Mouse (Mus musculus): ENCODE data around the gene Ccdc162.

Gene Ccdc162

DNA sequence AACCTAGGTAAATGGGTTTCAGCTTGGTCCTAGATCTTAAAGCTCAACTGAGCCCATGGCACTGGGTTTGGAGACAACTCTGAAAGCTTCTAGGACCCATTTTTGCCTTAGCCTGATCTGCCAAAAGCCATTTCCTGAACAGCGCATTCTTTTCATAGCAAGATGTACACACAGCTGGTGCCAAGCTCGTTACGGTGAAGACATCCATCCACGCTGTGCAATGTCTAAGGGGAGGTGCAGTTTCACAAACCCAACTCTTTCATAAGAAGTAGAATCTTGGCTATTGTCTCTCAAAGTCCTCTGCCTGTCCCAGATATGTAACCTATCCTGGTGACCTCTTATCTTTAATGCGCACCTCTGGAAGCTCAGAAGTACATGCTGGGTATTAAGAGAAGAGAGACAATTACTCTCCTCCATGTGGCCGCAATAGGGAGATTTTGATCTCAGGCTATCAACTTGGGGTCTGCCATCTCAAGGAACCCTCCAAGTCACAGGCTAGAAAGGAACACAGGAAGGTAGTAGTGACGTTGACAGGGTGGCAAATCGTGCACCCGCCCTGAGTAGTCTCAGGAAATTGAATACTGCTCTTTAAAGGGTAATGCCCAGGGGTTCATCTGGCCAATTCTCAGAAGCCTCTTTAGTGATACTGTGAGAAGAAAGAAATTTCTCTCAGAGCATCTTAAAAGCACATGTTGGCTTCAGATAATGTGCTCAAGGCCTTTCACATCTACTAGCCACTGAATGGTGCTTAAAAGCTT is 81.0 kb downstream of the Ccdc162 start:
- DNase-seq (ENCODE audit: extremely low spot score, low spot score), result no peak

DNA sequence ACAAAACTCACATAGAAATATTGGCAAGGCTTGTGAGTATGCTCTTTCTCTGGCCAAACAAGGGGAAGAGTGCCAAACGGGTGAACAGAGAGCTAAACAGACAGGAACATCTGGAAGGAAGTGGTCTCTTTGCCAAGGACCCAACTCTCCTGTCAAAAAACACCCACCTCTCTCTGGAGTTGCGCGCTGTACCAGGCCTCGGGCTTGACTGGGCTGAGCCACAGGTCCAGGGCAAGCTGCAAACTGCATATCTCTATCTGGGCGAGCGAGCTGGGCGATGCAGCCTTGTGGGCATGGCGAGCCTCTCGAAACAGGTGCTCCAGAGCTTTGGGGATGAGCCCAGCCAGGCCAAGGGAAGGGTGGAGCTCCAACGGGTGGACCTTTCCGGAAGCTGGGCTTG is 82.6 kb downstream of the Ccdc162 start:
- DNase-seq (ENCODE audit: extremely low spot score, low spot score), result no peak

DNA sequence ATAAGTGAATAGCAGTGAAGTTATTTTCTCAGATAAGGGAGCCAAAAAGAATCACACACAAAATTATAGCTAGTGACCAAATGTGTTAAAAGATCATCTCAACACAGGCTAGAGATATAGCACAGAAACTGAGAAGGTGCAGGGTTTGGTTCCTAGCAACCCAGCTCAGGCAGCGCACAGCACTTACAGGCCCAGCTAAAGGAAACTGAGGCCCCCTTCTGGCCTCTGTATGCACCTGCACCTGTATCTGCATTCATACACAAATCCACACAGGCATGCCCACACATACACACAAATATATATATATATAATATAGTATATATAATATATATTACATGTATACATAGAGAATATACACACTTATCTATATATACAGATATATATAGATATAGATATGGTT is 84.4 kb downstream of the Ccdc162 start:
- DNase-seq (ENCODE audit: extremely low spot score, low spot score), result no peak

DNA sequence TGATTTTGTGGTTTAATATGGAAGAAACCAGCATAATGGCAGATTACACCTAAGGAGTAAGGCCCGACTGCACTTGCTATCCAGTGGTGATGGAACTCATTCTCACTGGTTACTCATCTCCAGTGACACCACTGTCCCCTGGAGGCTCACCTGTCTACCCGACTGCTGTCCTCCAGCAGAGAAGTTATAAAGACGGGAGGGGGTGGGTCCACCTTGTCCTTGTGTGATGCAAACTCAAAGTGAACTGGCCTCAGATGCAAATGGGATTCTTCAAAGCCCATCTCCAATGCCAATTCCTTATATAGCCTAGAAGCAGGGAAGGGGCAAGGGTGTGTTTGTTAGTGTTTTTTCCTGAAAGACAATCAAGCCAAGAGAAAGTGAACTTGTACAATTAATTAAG is 89.4 kb downstream of the Ccdc162 start:
- no peak for DNase-seq (ENCODE audit: extremely low spot score, low spot score)

DNA sequence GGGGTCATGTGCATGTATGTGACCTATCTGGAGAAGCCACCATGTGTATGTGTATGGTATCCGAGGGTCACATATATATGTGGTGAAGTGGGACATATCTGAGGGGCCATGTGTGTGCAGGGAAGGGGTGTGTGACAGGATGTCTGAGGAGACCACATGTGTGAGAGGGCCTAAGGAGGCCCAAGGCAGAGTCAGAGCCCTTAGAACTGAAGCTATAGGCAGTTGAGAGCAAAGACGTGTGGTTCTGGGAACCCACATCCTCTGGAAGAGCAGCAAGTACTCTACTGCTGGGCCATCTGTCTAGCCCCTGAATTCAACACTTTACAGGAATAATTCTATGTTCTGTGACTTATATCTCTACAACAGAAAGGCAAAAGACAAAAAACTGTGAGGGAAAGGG is 96.4 kb downstream of the Ccdc162 start:
- DNase-seq (ENCODE audit: extremely low spot score, low spot score), result no peak

DNA sequence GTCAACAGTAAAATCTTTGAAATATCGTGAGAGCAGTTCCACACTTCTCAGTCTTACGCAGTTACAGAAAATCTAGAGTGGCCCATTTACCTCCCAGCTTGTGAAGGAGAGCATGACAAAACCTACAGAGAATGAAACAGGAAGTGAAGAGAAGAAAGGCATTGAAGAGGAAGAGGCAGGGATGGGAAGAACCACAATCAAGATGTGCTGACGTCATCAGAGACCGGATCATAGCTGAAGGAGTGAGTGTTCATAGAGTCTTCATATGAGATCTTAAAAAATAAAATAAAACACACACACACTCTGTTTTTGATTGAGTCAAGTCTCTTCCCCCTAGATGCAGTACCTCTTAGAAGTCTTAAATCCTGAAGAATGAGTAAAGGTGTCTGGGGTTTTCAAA is 100.9 kb downstream of the Ccdc162 start:
- DNase-seq (ENCODE audit: extremely low spot score, low spot score), result no peak

DNA sequence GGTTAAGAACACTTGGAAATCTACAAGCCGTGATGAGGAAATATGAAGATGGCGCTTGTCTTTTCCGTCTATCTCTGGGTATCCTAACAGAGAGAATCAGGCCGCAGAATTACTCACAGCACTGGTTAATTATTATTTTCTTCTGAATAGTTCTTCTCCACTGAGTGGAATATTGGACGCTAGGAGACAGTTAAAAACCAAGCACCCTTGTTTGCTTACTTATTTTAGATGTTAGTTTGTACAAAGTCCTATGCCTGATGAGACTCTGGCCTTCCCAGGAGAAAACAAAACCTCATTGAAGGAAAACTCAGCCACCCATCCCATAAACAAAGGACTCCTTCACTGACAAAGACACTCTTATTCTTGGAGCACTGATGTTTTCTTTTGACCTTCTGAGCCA is 104.5 kb downstream of the Ccdc162 start:
- no peak for DNase-seq (ENCODE audit: extremely low spot score, low spot score)

DNA sequence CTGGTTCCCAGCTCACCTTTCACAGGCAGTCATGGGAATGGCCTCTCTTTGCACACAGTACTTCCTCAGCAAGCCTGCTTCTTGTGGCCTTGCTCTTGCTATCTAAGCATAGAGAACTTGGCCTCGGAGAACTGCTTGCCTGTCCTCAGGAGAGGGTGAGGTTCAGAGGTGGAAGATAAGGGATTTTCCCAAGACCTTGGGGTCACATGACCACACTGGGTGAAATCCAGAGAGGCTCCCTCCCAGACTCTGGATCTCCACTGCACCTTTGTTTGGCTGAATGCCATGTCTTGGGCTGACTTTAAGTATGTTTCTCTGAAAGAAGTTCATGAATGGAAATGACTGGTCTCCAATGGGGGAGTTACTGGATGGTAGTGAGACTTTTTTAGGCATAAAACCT is 107.0 kb downstream of the Ccdc162 start:
- DNase-seq (ENCODE audit: extremely low spot score, low spot score), result no peak

DNA sequence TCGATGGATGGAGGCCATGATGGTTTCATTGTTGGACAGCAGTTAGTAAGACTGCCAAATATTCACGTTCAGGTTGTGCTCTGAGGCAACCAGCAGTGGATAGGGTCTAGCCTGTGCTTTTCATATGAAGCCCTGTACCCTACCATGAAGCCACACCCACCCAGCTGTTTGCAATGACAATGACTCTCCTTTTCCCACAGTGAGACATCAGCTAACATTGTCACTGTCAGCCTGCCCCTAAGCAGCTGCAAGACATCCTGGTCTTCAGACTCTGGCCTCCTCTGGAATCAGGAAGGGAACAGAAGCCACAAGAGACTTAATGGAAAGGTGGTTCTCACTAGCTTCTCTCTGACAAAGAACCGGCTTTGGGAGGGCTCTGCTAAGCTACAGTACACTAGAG is 107.9 kb downstream of the Ccdc162 start:
- no peak for DNase-seq (ENCODE audit: extremely low spot score, low spot score)

DNA sequence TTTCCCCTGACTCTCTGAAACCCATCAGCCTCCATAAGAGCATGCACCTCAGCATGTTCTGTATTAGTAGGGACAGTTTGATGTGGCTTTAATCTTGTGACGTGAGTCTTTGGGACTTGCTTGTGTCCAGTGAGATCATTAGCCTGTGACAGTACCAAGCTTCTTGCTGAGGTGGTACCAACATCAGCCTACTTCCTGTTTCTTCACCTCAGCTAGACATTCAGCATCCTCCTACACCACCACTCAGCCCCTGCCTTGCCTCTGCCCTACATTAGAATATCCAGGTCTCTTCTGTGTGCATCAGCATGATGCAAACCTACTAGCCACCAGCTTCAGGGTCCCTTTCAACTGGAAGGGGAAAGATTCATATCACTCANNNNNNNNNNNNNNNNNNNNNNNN is 113.8 kb downstream of the Ccdc162 start:
- no peak for DNase-seq (ENCODE audit: extremely low spot score, low spot score)

DNA sequence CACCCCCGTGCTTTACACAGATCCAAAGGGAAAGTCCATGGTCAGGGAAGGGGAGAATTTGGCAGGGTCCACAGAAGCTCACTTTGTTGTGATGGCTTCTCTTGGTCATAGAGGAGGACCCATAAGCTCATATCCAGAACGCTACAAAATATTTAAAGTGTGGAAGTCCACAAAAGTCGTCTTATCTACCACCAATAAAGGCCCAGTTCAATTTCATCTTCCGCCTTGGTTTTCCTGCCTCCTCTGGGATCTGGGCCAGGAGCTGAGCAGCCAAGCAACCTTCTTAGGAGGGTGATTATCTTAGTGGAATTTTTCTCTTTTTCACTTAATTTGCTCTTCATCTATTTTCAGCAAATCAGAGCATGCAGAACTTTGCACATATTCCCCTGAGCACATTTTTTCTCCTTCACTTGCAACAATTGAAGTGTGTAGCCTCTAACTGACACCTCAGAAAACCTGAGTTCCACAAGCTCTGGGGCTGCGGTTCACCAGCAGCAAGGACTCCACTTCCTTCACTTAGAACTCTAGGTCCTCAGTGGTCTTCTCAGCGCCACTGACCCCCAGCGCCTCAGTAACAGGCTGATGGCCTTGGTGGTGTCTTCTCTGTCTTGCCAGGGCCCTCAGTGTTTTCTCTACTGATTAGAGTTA is 114.4 kb downstream of the Ccdc162 start:
- no peak for DNase-seq (ENCODE audit: extremely low spot score, low spot score)

DNA sequence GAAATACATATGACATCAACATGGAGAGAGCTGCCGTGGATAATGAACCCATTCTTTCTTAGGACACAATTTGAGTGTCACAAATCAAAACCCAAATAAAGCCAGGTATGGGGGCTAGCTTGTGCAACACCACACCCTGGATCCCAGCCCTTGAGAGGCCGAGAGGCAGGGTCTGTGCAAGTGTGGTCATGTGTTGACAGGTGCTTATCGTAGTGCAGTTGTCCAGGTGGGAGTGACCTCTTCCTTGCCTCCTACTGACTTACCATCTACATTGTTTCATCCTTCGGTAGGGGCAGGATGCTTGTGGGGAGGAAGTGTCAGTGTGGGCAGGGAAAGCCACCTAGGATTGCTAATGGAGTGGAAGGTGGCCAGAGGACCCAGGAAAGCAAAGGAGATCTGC is 115.1 kb downstream of the Ccdc162 start:
- DNase-seq (ENCODE audit: extremely low spot score, low spot score), result no peak

DNA sequence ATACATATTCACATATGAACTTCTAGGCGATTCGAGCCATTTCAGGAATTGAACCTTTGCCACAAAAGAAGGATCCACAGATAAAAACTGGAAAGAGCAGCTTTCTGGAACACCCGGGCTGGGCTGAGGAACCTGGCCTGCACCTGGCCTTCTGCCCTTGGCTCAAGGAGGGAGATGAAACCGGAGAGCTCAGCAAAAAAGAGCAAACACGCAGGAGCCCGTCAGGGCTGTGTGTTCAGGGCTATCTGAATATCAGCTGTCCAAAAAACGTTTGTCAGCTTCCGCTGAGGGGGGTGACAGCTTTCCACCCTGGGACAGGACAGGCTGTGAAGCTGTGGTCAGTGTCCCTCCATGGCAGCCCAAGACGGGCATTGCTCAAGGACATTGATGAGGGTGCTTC is 117.4 kb downstream of the Ccdc162 start:
- no peak for DNase-seq (ENCODE audit: extremely low spot score, low spot score)

DNA sequence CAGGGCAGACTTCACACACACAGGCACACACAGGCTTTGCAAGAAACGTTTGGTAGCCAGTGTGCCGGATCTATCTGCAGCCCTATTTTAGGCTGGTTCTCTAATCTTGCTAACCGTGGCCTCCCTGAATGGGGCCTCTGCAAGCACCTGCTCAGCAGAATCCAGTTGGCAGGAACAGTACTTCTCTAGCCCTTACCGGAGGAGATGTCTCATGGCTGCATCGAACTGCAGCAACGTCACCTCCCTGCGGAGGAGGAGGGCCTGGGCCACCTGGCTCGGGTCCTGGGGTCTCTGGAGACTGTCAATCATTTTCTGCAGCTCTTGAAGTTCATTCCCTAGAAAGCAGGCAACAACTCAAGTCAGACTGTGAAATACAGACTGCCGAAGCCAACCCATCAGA is 118.2 kb downstream of the Ccdc162 start:
- DNase-seq (ENCODE audit: extremely low spot score, low spot score), result no peak

DNA sequence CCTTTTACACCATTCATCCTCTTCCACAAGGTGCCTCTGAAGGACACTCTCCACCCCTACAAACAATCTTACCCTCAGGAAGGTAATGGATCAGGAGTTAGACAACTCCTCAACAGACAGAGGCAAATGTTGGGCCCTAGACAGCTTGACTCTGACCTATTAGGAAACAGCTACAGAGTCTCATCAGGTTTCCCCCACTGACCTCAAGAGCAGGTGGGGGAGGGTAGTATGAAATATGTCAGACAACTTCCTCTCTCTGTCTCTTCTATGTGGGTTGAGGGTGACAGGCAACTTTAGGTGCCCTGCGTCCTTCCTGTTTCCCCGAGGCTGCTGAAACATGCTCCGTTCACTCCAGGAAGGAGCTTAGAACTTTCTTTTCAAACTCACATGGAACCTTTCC is 120.9 kb downstream of the Ccdc162 start:
- no peak for DNase-seq (ENCODE audit: extremely low spot score, low spot score)

DNA sequence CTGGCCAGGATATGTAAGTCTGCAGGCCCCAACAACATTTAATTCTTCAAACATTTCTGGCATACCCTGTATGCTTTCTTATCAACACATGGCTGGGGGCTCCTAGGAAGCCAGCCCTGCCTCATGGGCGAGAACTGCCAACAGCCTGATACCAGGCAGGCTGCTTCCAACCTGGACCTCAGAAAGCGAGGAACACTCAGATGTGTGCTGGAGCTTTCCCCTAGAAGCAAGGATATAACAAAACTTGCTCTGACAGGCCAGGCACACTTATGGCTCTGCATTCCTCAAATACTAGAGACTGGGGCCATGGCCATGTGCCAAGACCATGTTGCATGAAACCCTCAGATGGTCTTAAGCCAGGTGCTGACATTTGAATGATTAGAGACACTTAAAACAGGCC is 121.5 kb downstream of the Ccdc162 start:
- DNase-seq (ENCODE audit: extremely low spot score, low spot score), result no peak

DNA sequence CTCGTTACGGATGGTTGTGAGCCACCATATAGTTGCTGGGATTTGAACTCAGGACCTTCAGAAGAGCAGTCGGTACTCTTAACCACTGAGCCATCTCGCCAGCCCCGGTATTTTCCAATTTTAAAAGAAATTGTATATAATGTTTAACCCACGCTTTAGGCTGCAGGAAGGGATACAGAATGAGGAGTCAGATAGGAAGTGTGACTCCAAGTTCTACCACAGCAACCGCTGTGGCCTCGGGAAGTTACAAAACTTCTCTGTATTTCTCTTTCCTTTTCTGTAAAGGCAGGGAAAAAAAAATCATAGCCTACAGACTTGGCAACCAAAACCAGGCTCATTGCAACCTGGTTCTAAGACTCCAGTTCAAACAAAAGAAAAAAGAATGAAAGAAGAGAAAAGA is 122.0 kb downstream of the Ccdc162 start:
- DNase-seq (ENCODE audit: extremely low spot score, low spot score), result no peak

DNA sequence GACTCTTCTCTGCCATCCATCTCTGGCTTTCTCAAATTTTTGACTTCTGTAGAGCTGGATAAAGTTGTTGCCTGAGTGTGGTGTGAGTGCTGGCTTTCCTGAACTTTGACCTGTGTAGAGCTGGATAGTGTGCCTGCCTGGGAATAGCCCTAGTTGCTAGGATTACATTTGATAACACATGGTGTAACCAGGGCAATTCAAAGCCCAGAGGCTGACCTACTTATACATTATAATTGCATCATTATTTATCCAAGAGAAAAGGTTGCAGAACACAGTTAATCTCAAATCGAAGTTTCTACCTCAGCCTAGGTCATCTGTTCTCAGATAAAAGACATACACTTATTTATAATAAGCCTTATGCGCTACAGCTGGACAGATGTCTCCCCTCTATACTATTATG is 127.8 kb downstream of the Ccdc162 start:
- DNase-seq (ENCODE audit: extremely low spot score, low spot score), result no peak

DNA sequence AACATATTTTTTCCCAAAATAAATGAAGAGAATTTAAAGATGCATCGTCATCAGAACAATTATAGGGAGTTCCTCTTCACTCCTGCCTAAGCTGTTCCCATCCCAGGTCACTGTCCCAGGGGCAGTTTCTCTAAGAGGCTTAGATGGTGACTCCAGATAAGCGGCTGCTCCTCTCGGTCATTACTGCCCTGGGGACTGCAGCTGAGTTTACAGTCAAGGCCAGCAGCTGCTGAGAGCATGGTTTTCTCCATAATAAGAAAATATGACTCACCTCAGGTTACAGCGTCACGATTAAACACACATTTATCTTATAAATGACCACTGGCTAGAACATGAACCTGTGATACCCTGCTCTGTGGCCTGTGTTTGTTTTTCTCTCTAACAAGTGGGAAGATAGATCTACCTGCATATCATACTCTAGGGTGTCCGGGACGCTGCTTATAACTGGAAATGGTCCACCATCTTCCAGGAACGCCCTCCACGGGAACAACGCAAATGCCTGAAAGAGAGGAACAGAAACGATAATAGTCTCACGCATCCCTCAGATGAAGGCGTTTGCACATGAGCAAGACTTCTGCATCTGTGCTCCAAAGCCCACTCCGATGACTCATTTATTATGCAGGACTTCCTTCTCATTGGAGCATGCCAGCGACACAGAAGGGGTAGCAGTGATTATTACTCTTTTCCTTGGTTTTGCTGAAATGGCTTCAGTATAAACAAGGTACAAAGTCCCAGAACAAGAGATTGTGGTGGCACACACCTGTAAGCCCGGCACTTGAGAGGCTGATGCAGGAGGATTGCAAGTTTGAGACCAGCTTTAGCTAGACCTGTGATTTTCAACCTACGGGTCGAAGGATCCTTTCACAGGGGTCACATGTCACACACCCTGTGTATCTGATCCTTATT is 129.2 kb downstream of the Ccdc162 start:
- DNase-seq (ENCODE audit: extremely low spot score, low spot score), result no peak

DNA sequence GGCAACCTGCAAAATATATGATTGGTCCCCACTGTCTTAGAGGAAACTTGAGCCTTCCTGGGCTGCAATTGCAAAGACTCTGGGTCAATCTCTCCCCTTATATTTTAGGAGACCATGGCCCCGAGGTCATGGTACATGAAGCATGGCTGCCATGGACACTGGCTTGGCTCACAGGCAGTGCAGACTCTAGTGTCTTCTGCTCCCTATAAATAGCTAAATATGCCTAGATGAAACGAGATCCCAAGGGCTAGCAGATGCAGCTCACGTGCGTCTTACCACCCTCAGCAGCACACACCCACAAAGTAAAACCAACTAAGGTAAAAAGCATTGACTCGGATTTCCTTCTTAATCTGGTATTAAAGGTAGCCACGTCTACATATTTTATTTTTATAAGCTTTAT is 133.1 kb downstream of the Ccdc162 start:
- no peak for DNase-seq (ENCODE audit: extremely low spot score, low spot score)

DNA sequence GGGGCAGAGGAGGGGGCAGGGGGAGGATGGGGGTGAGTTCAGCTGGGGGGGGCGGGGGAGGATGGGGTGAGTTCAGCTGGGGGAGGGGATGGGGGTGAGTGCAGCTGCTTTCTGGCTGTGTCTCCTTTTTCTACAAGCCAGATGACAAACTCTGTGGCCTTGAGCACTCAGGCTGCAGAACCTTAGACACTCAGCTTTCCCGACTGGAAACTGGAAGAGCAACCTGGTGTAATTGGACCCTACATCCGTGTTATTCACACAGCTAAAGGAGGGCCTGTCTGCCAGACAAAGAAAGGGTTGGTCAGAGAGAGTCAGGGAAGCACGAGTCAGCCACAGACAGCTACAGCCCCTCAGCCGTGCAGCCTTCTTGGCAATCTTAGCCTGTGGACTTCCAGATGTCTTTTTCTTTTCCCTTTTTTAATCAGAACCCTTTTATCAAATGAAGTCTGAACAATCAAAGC is 133.5 kb downstream of the Ccdc162 start:
- no peak for DNase-seq (ENCODE audit: extremely low spot score, low spot score)

DNA sequence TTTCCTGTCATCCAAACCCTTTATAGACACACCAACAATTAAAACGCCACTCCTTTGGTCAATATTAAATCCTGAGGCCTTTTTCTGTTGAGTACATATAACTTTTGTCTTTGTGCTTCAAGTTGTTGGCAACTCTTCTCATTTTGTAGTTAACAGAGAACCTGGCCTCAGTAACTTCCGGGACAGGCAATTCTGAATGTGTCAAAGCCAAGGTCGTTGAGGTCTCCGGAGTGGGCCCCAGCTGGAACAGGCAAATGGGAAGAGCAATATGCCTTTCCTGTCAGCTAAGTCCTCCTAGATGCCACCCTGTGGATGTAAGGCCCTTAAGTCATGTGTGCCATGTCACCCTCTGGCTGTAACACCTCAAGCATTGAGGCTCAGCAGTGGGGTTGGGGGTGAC is 136.0 kb downstream of the Ccdc162 start:
- no peak for DNase-seq (ENCODE audit: extremely low spot score, low spot score)
